Mouse (Mus musculus) macrophage (primary cell): ENCODE measurements around the gene Olfr510. TPM values are rescaled to one million over a fixed set of nuclear protein-coding genes. Genes with fewer than 3 reads are reported as not detected.
"Not testable (repeated sequence)": the region's sequence is repeated elsewhere in the genome, so short reads cannot be mapped to it uniquely, and the experiment has no call there.

Experiments
- H3K27ac ChIP-seq: fragments of 350-480 bp; formaldehyde crosslinking; 2 replicates; pipeline ENCODE4 v1.9.0; 2021
- H3K36me3 ChIP-seq: fragments of 350-480 bp; formaldehyde crosslinking; 2 replicates; pipeline ENCODE4 v1.9.0; 2021; ENCODE audit errors: inconsistent target
- H3K4me3 ChIP-seq: fragments of 350-480 bp; formaldehyde crosslinking; 2 replicates; pipeline ENCODE4 v1.9.0; 2021; ENCODE audit errors: inconsistent target
- H3K79me2 ChIP-seq: fragments of 350-480 bp; formaldehyde crosslinking; 2 replicates; pipeline ENCODE4 v1.9.0; 2021; ENCODE audit errors: inconsistent target
- WGBS: methylation state at CpG from one replicate; pipeline ENCODE4 v1.1.7; 2026; ENCODE audit warnings: inconsistent platforms; ENCODE audit not compliant: missing documents; 5-methylcytosine and 5-hydroxymethylcytosine counted together
- polyA plus RNA-seq: library from polyadenylated mRNA; stranded (reverse); fragments of 250-400 nt; gene quantifications from 3 replicates; pipeline ENCODE4 v1.2.4, GENCODE M21; 2018; ENCODE audit warnings: inconsistent platforms
- total RNA-seq, 78 experiments: library from RNA; depleted of rRNA; stranded (reverse); fragments of 250-400 nt; gene quantifications; 1 replicate in 9 of 78; 2 replicates in 24 of 78; 3 replicates in 43 of 78; 4 replicates in 2 of 78; pipeline ENCODE4 v1.2.4; 2018; ENCODE audit warnings: inconsistent platforms in 56 of 78

Gene Olfr510
- total RNA-seq (2018; cell fraction: chromatin; rRNA removed) = not detected
- total RNA-seq (2018; cell fraction: cytosol; rRNA removed) = not detected
- total RNA-seq (2018; cell fraction: nucleus; rRNA removed) = not detected
- not detected in 3 replicates for polyA plus RNA-seq

- Histone ChIP-seq H3K79me2 (no peaks in the 10 kb centered on the region), H3K36me3 (no peaks in the 10 kb centered on the region), H3K4me3 (no peak within 1 kb of the TSS), H3K27ac (no peak within 1 kb of the TSS)
- WGBS = 80% methylated on average over 1 of the region's 1 CpGs
These were observed at the start of gene Olfr510 for GRCm38 (mm10) chr7:108666118-108666517. Gene Olfr510 (plus strand): TSS chr7:108666418.

GRCm38 (mm10) chr7:108616781-108617180, 49.4 kb upstream of the Olfr510 start:
- not testable (repeated sequence) for H3K79me2 ChIP-seq, H3K36me3 ChIP-seq, H3K27ac ChIP-seq, H3K4me3 ChIP-seq
- 56% methylated on average over 3 of the region's 3 CpGs for WGBS

DNA sequence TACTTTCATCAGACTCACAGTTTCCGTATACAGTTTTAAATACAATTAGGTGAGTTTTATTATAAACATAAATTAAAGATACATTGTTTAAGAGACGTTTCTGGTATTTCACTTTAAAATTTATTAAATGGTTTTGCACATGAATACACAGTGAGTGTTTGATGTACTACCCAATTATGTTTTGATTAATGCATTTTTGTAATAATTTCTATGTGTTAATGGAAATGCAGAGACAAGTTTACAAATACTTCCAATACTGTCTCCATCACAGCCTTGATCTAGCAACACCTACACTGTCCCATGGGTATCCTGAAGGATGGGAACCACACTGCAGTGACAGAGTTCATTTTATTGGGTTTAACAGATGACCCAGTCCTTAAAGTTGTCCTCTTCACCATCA, 44.7 kb upstream of the Olfr510 start, which contains the start of gene Olfr507:
Gene Olfr507, plus strand, starts transcription at position 301 of the 400 bp plus-strand sequence.
- Histone ChIP-seq H3K4me3 (no peak within 1 kb of the TSS), H3K36me3 (no peaks in the 10 kb centered on the region), H3K27ac (no peak within 1 kb of the TSS), H3K79me2 (no peaks in the 10 kb centered on the region)
- WGBS = 86% methylated on average over 2 of the region's 2 CpGs

- WGBS = 87% methylated on average over 3 of the region's 3 CpGs
- H3K36me3 ChIP-seq = no peaks in the 10 kb centered on the region
These were observed 36.5 kb upstream of the Olfr510 start, which contains the start of gene Olfr508 for GRCm38 (mm10) chr7:108629694-108630093. Gene Olfr508 (plus strand): TSS chr7:108629994.

DNA sequence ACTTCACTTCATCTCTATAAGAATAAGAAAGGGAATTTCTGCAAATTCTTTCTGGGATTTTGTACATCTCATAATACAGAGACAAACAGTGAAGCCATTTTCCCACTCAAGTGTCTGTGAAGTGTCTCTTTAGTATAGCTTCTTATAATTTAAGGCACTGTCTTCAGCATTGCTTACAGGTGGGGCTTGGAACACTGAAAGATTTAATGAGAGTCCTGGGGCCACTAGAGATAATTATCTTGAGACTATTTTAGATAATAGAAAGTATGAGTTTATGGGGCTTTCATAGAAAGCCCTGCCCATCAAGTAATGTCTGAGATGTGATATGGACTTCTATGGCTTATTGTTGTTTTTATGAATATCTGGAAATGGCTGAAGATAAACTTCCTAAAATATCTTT, 14.4 kb upstream of the Olfr510 start, which contains the start of gene Olfr509:
Gene Olfr509, minus strand, starts transcription at position 101 of the 400 bp plus-strand sequence.
- Histone ChIP-seq H3K27ac (no peak within 1 kb of the TSS), H3K4me3 (no peak within 1 kb of the TSS), H3K36me3 (no peaks in the 10 kb centered on the region), H3K79me2 (no peaks in the 10 kb centered on the region)

More at GRCm38 (mm10) chr7:108629694-108630093, 36.5 kb upstream of the Olfr510 start, which contains the start of gene Olfr508:
- H3K27ac ChIP-seq = no peak within 1 kb of the TSS
- no peak within 1 kb of the TSS for H3K4me3 ChIP-seq
- no peaks in the 10 kb centered on the region for H3K79me2 ChIP-seq

- no peaks in the 10 kb centered on the region for H3K36me3 ChIP-seq
- H3K27ac ChIP-seq = no peak overlapping the region
- H3K79me2 ChIP-seq = no peaks in the 10 kb centered on the region
- WGBS = 90% methylated on average over 3 of the region's 3 CpGs
- no peak overlapping the region for H3K4me3 ChIP-seq
These were observed 3.8 kb upstream of the Olfr510 start for GRCm38 (mm10) chr7:108662419-108662818.

- Histone ChIP-seq H3K27ac (no peak overlapping the region), H3K79me2 (no peaks in the 10 kb centered on the region), H3K36me3 (no peaks in the 10 kb centered on the region), H3K4me3 (no peak overlapping the region)
- 83% methylated on average over 1 of the region's 1 CpGs for WGBS
These were observed 4.8 kb downstream of the Olfr510 start for GRCm38 (mm10) chr7:108671058-108671457.

GRCm38 (mm10) chr7:108678886-108679285, 12.7 kb downstream of the Olfr510 start:
- no peaks in the 10 kb centered on the region for H3K36me3 ChIP-seq
- H3K79me2 ChIP-seq = no peaks in the 10 kb centered on the region
- H3K4me3 ChIP-seq = no peak overlapping the region
- H3K27ac ChIP-seq = no peak overlapping the region
- 86% methylated on average over 4 of the region's 4 CpGs for WGBS

- no peak within 1 kb of the TSS for H3K4me3 ChIP-seq
- no peaks in the 10 kb centered on the region for H3K79me2 ChIP-seq
- H3K36me3 ChIP-seq = no peaks in the 10 kb centered on the region
- no peak within 1 kb of the TSS for H3K27ac ChIP-seq
These were observed 46.8 kb downstream of the Olfr510 start, which contains the start of gene Olfr512 for GRCm38 (mm10) chr7:108713020-108713419. Gene Olfr512 (plus strand): TSS chr7:108713320.

Other genes starting within 250 kb of the Olfr510 start
- gene Olfr497, start 246.0 kb upstream of the Olfr510 start, polyA plus RNA-seq = not detected in 3 replicates
- gene Olfr498, start 201.1 kb upstream of the Olfr510 start, polyA plus RNA-seq = not detected in 3 replicates
- gene Olfr502, start 141.4 kb upstream of the Olfr510 start, polyA plus RNA-seq = not detected in 3 replicates
- not detected in 3 replicates for gene Olfr503, start 121.9 kb upstream of the Olfr510 start, polyA plus RNA-seq
- not detected in 3 replicates for gene Olfr504, start 100.6 kb upstream of the Olfr510 start, polyA plus RNA-seq
- not detected in 3 replicates for gene Olfr506, start 55.6 kb upstream of the Olfr510 start, polyA plus RNA-seq
- not detected in 3 replicates for gene Olfr507, start 44.6 kb upstream of the Olfr510 start, polyA plus RNA-seq
- gene Olfr508, start 36.4 kb upstream of the Olfr510 start, polyA plus RNA-seq = not detected in 3 replicates
- not detected in 3 replicates for gene Olfr509, start 14.5 kb upstream of the Olfr510 start, polyA plus RNA-seq
- not detected in 3 replicates for gene Olfr512, start 46.9 kb downstream of the Olfr510 start, polyA plus RNA-seq
- not detected in 3 replicates for gene Olfr513, start 84.6 kb downstream of the Olfr510 start, polyA plus RNA-seq
- not detected in 3 replicates for gene Olfr514, start 159.6 kb downstream of the Olfr510 start, polyA plus RNA-seq
- not detected in 3 replicates for gene Olfr516, start 184.1 kb downstream of the Olfr510 start, polyA plus RNA-seq
- not detected in 3 replicates for gene Olfr517, start 206.0 kb downstream of the Olfr510 start, polyA plus RNA-seq
- gene Olfr518, start 218.6 kb downstream of the Olfr510 start, polyA plus RNA-seq = not detected in 3 replicates
- not detected in 3 replicates for gene Olfr519, start 228.0 kb downstream of the Olfr510 start, polyA plus RNA-seq